Mouse (Mus musculus) kidney, postnatal 36 days (tissue): ENCODE measurements around the gene 1810010D01Rik.

ENCODE experiments used
- DNase-seq, 2 experiments: peaks; one replicate each; pipeline ENCODE4 v3.0.0; 2021 to 2022; ENCODE audit warnings: mixed read lengths in 2 of 2

Gene 1810010D01Rik

GRCm38 (mm10) chr7:145173563-145173962 is 34.4 kb downstream of the 1810010D01Rik start:
- DNase-seq = no peak

GRCm38 (mm10) chr7:145173116-145173515 is 34.8 kb downstream of the 1810010D01Rik start:
- no peak for DNase-seq

- DNase-seq = no peak
These were observed 38.2 kb downstream of the 1810010D01Rik start for GRCm38 (mm10) chr7:145169703-145170102.

- peak; percentile 62 to 68 for DNase-seq
These were observed 48.4 kb downstream of the 1810010D01Rik start for GRCm38 (mm10) chr7:145159283-145160240.
